Mouse (Mus musculus) thymus, adult 2 months (tissue): ENCODE data around the gene Sv2c.

Experiments
- CTCF ChIP-seq: fragments of 200-500 bp; IDR thresholded peaks from 2 replicates; pipeline ENCODE4 v1.5.1; 2012; ENCODE audit warnings: mild to moderate bottlenecking, control low read depth, low read length, moderate library complexity, borderline replicate concordance; ENCODE audit not compliant: control insufficient read depth, poor library complexity, insufficient read depth; ENCODE audit errors: extremely low read depth
- POLR2A ChIP-seq: fragments of 200-500 bp; IDR thresholded peaks from 2 replicates; pipeline ENCODE4 v1.6.1; 2012; ENCODE audit warnings: mild to moderate bottlenecking, low read length, control low read depth, moderate library complexity; ENCODE audit not compliant: control insufficient read depth, poor library complexity, insufficient read depth; ENCODE audit errors: extremely low read depth

- TF ChIP-seq CTCF (no peak), POLR2A (no peak)
Measured at GRCm38 (mm10) chr13:95966791-95967190, 165.6 kb downstream of the Sv2c start.
